8 mouse cellular contexts compared by ENCODE assay signal in genomic region chr5:137745214-137746171, GRCm38 (mm10). TPM values are rescaled to one million over a fixed set of nuclear protein-coding genes. Genes with fewer than 3 reads are reported as not detected.
A peak's percentile ranks its signal among the peaks of the same experiment; 100 is the strongest.
DNase-seq lines count a peak whose midpoint lies in the region; ATAC-seq lines count a peak whose summit lies in the region.

Gene Tsc22d4 (plus strand): TSS chr5:137745730.

- H3K4me2 ChIP-seq in hindbrain, embryonic 11.5 days (replicated peaks; ENCODE audit: low read depth, low read length), result peak within 1 kb of the TSS; percentile 99

- peak; percentile 83 for ATAC-seq in hindbrain, embryonic 11.5 days (ENCODE audit: low FRiP score)

- peak within 1 kb of the TSS; percentile 43 for H3K4me3 ChIP-seq in hindbrain, embryonic 11.5 days (ENCODE audit: low read depth, low read length)

- peaks cover 5% of the 10 kb centered on the region for H3K4me1 ChIP-seq in hindbrain, embryonic 11.5 days (replicated peaks; ENCODE audit: control insufficient read depth, insufficient read depth, low read length)

- no peaks in the 10 kb centered on the region for H3K36me3 ChIP-seq in hindbrain, embryonic 11.5 days (ENCODE audit: control insufficient read depth, insufficient read depth, low read length)

- no peaks in the 10 kb centered on the region for H3K27me3 ChIP-seq in hindbrain, embryonic 11.5 days (ENCODE audit: control insufficient read depth, insufficient read depth, low read length)

- H3K9me3 ChIP-seq in hindbrain, embryonic 11.5 days (ENCODE audit: control insufficient read depth, low read length), result no peaks in the 10 kb centered on the region

- H3K27ac ChIP-seq in hindbrain, embryonic 11.5 days (ENCODE audit: low read depth, low read length), result peak within 1 kb of the TSS; percentile 84

- H3K9ac ChIP-seq in hindbrain, embryonic 11.5 days (ENCODE audit: low read depth, low read length), result peak within 1 kb of the TSS; percentile 78

- 4% methylated on average over 28 of the region's 28 CpGs for WGBS in hindbrain, embryonic 11.5 days

- peak; percentile 99 for DNase-seq in R1 (ENCODE audit: low read depth, low spot score)
- DNase-seq in cerebellum, postnatal 10 days, result peak; percentile 94 to 96
- peak; percentile 86 to 91 for DNase-seq in frontal cortex, postnatal 10 days (ENCODE audit: low spot score in 2 of 2)
- DNase-seq in hindbrain, embryonic 11.5 days (ENCODE audit: low spot score), result peak; percentile 91
- DNase-seq in layer of hippocampus, postnatal 25 days (ENCODE audit: extremely low spot score in 1 of 2, low spot score in 1 of 2), result peak; percentile 71 to 85
- peak; percentile 94 for DNase-seq in lung, postnatal 14 days
- DNase-seq in ovary, postnatal 36 days (ENCODE audit: low spot score), result peak; percentile 92
- peak; percentile 94 for DNase-seq in thymus, postnatal 25 days

RNA-seq across cellular contexts. Expression of gene Tsc22d4, which starts in this region (rescaled TPM):
- polyA plus RNA-seq in hindbrain, embryonic 11.5 days (2014; fragmentation: Nextera tagmentation; extraction: Ambion mirVana), result 56.4 and 64.0 TPM in 2 replicates
- total RNA-seq in layer of hippocampus, postnatal 25 days (2021), result 100 to 1,000 TPM; 203 to 214 TPM

Comparison
In these comparisons a context has a peak if more than half of its experiments do, and no peak if none do; other contexts are left out.
1. Peak in every context shown above with its lines: DNase-seq, ATAC-seq, H3K4me3 ChIP-seq and H3K27ac ChIP-seq.